Mouse (Mus musculus): ENCODE measurements around the gene Spata33.
"Not testable (repeated sequence)": the region's sequence is repeated elsewhere in the genome, so short reads cannot be mapped to it uniquely, and the experiment has no call there.

The Spata33 gene

DNA sequence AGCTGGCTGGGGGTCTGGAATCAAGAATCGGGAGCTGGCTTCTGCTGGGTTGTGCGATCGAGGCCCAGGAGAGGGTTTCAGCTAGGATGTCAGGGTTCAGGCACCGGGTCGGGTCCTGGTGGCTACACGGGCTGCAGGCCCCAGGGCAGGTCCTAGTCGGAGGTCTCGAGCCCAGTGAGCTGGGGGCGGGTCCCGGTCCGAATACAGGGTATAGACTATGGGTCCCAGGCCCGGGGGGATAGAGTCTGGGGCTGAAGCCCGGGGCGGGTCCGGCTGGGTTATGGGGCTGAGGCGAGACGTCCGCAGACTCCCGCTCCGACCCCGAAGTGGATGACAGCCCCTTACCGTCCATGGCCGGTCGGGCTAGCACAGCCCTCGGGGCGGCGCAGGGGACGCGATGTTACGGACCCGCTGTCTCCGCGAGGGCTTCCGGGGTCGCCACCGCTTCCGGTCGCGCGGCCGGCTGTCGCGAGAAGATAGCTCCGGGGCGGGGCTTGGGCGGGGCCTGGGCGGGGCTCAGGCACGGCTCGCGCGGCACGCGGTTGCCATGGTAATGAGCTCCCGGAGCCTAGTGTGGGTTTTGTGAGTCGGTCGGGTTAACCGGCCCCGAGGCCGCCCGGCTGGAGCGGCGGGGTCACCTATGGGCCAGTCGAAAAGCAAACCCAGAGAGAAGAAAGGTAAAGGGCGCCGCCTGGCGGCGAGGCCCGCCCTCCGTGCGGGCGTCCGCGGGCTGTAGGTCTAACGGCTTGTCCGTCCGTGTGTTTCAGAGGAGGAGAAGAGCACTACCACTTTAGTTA is at the start of gene Spata33, which contains the start of gene Chmp1a:
Spata33 (plus strand) TSS at position 512 of the 797 bp plus-strand sequence.
Chmp1a (minus strand) TSS at position 443 of the 797 bp plus-strand sequence.
- peak; percentile 98 for DNase-seq (ENCODE audit: inconsistent ontology term)

DNA sequence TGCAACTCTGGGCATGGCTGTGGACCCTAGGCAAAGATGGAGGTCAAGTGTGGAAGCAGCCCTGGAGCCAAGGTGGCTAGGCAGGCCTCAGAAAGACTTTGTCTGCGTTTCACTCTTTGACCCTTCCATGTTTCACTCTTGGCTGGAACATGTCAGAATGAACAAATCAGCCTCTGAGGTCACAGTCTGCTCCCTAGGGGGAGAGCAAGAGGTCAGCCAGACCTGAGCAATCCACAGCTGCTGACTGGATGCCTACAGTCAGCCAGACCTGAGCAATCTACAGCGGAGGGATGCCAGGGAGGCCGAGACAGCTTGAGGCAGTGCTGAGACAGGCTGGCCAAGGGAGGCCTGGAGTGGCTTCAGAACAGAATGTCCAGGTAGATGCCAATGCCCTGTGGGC is 31.2 kb upstream of the Spata33 start:
- no peak for DNase-seq (ENCODE audit: inconsistent ontology term)

DNA sequence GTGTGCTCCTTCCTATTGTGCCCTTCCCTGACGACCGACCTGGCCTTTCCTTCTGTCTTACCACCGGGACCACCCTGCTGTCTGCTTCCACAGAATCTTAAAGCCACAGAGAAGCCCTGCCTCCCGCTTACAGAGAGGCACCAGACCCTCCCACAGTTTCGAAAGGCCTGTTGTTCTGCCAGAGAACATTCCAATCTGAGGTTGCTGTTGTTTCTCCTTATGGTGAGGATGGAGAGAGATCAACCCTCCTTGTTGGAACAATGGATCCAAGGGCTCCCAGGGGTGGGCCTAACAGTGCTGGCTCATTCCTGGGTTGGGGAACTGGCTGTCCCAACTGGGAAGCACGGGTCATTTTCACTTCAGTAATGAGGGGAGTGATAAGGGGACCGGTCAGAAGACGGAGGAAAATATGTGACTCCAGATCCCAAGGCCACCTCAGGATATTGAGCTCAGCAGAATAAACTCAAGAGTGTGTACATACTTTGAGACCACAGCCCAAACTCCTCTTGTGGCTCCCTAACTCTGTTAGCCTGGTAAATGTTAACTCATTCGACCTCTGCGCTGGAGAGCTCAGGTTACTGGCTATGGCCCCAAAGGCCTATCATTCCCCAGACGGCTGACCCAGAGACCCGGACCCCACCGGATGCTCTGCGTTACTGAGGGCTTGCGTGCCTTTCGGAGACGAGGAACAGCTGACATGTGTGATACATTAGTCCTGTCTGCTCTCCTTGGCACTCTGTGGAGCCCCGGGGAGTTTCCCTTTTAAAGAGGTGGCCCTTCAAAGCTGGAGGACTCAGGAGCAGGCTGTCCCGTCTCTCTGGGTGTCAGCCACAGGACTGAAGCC is 26.8 kb upstream of the Spata33 start, which contains the start of gene Dpep1:
Dpep1 (plus strand) TSS at position 677 of the 844 bp plus-strand sequence.
- DNase-seq (ENCODE audit: inconsistent ontology term): no peak

DNA sequence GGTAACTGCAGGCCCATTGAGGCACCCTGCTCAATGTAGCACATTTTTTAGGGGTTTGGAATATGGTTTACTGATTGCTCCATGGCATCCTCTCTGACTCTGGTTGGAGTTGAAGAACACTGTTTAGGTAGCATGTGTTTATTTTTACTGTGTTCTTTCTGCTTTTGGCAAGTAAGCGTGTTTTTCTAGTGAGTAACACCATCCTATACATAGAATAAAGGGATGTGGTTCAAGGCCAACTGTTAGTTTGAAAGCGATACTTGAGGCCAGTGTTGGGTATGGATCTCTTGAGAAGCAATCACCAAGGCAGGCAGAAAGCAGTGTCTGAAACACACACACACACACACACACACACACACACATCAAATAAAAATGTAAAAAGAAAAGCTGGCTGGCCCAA is 24.6 kb upstream of the Spata33 start:
- no peak for DNase-seq (ENCODE audit: inconsistent ontology term)

DNA sequence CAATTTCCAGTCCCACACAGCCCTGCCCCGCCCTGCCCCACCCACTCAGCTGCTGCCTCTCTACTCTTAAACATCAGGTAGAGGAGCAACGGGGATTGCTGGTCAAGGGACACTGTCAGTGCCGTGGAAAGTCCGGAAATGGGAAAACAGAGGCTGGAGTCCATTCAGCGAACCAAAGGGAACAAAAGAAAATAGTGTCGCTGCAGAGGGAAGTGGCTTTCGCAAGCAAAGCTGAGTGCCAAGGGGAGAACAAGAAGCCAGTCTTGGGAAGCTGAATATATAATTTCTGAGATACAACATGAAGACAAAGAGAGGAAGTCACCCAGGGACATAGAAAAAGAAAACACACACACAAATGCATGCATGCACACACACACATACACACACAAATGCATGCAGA is 23.8 kb upstream of the Spata33 start:
- DNase-seq (ENCODE audit: inconsistent ontology term): no peak

DNA sequence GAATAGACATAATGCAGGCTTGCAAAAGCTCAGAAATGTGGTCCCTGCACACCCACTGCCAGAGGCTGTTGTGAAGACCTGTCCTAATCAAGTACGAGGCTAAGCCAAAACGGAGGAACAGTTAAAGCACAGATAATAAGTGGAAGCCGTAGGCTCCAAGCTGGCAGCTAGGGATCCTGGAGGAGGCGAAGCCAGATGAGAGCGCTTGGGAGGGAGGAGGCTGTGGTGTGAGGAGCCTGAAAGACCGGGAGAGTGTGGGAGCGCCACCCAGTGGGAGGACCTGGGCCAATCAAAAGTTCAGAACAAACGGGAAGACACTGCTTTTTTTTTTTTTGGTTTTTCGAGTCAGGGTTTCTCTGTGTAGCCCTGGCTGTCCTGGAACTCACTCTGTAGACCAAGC is 22.0 kb upstream of the Spata33 start:
- DNase-seq (ENCODE audit: inconsistent ontology term): peak; percentile 84

DNA sequence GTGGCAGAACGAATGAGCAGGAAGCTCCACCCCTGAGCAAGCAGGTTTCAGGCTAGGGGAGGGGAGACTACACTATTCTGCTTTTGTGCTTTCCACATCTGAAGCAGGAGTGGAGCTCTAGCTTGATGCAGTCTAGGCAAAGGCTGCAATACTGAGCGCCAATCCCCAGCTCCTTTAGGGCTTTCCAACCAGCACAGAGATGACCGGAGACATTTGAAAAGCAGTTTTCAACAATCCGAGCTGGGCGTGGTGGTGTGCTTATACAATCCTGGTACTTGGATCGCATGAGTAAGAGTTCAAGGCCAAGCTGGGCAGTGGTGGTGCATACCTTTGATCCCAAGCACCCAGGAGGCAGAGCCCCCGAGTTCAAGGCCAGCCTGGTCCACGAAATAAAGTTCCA is 20.7 kb upstream of the Spata33 start:
- no peak for DNase-seq (ENCODE audit: inconsistent ontology term)

DNA sequence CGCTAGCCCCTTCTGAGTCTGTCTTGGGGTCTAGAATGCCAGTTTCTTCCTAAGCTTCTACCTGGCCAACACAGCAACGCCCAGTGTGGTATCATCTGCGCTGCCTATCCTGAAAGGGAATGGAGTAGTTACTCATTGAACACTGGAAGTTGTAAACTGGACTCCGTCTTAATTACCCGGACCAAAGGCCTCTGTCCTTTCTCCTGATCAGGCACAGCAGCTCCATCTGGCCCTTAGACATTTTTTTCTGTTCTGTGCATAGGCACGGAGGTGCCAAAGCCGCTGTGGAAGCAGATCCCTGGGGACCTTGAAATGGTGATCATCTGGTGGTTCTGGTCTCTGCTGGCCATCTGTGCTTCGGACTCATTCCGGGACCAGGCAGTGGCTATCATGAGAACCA is 18.9 kb upstream of the Spata33 start:
- DNase-seq (ENCODE audit: inconsistent ontology term): no peak

DNA sequence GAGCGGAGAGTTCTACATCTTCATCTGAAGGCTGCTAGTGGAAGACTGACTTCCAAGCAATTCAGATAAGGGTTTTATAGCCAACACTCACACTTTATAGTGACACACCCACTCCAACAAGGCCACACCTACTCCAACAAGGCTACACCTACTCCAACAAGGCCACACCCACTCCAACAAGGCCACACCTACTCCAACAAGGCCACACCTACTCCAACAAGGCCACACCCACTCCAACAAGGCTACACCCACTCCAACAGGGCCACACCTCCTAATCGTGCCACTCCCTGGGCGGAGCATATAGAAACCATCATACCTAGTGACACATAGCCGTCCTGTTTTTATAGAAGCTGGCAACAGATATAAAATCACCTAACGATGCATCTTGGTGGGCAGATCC is 15.6 kb upstream of the Spata33 start:
- not testable (repeated sequence) for DNase-seq (ENCODE audit: inconsistent ontology term)

DNA sequence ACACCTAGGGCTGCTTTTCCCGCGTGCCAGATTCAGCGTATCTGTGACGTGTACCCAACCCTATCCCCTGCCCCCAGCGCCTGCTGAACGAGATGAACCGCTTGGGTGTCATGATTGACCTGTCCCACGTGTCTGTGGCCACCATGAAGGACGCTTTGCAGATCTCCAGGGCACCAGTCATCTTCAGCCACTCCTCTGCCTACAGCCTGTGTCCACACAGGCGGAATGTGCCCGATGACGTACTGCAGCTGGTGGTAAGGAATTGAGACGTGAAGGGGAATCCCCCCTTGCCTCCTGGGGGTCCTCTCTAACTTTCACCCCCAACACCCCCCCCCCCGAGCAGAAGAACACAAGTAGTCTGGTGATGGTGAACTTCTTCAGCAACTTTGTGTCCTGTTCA is 12.8 kb upstream of the Spata33 start:
- DNase-seq (ENCODE audit: inconsistent ontology term): no peak

DNA sequence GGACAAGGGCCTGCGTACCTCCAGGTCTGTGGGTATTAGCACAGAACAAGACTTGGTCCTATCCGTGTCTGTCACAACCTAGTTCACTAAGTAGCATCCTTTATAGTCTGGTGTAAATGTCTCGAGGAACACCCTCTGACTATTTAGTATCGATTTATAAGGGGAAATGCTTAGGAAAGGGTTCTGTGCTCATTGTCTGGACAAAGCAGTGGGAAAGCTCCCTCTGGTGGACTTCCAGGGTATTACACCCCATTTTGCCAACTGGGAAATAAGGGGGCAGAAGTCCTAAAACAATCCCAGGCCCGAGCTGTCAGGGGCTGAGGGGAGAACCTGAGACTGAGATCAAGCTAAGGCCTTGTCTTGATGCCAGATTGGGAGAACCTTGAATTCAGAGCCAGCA is 10.3 kb upstream of the Spata33 start:
- DNase-seq (ENCODE audit: inconsistent ontology term): peak; percentile 54

DNA sequence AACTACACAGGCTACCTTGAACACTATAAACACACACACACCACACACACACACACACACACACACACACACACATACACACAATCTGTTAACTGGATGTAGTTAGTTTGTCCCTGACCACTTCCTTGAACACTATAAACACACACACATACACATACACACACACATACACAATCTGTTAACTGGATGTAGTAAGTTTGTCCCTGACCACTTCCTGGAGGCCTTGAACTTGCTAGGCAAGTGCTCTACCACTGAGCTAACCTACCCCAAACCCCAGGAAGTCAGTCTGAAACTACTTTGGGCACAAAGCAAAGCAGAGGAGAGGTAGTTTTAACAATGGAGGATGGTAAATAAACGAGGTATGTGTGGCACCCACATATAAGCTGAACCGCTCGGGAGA is 9.1 kb upstream of the Spata33 start:
- no peak for DNase-seq (ENCODE audit: inconsistent ontology term)

DNA sequence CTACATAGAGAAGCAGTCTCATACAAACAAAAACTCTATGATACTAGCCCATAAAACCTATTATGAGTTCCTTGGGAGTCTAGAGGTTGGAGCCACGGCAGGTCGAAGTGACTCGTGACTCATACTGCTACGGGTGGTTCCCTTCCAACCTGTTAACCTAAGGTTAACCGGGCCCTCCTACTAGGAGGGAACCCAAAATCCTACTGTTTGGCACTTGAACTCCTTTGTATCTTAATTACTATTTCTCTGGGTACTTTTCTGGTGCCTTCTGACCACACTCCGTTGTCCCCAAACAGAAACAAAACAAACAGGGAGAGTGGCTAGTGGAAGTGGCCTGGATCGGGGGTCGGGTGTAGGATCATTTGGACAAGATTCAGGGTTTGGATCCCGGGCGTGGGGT is 756 bp upstream of the Spata33 start:
- DNase-seq (ENCODE audit: inconsistent ontology term): peak; percentile 16

DNA sequence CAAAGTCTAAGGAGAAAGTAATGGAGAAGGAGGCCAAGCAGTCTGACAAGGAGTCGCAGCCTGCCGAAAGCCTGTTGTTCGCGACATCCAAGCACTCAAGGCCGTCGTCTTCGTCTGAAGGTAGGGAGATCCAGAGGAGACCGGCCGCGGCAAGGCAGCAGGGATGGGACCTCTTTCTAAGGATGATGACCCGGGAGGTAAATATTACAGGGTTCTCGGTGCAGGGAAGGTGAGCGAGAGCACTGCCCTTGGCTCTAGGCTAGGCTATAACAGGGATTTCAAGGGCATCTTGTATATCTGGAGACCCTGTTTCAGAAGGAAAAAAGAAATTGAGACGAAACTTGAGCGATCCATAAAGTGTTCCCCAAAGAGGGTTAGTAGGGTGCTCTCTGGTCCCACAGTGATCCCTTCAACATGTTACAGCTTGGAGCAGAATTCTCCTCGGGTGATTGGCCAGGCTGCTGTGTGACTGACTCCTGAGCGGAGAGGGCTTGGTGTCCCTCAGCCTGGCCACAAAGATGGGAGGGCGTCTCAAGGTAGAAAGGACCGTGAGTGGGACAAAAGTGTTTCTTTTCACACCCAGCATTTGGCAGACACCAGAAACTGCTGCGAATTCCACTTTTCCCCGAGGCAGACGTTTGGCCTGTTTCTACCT is 613 bp downstream of the Spata33 start:
- DNase-seq (ENCODE audit: inconsistent ontology term): peak; percentile 32

DNA sequence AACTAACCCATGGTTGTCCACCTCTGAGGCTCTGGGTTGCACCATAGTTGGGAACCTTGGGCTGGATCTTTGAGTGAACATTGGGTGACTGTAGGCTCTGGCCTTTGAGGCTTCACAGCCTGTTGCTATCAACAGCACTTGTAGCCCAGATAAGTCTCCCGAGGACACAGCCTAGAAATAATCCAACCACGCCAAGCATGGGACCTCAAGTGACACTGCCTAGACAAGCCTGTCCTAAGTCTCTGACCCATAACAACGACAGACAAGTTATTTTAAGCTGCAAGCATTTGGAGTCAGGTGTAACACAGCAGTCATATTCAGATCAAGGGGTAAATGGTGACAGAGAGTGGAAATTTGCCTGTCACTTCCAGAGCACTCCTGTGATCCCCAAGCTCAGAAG is 2.8 kb downstream of the Spata33 start:
- no peak for DNase-seq (ENCODE audit: inconsistent ontology term)

DNA sequence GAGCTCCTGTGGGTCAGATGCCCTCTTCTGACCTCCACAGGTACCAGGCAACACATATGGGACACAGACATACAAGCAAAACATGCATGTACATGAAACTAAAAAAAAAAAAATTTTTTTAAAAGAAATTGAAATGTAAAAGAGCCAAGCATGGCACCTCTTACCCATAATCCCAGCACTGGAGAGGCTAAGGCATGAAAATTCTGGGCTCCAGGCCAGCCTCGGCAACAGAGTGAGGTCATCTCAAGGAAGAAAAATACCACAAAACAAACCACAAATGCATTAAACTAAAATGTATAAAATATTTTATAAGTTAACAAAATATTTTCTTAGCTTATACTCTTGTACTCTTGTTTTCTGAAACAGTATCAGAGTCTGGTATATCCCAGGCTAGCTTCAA is 8.3 kb downstream of the Spata33 start:
- no peak for DNase-seq (ENCODE audit: inconsistent ontology term)

DNA sequence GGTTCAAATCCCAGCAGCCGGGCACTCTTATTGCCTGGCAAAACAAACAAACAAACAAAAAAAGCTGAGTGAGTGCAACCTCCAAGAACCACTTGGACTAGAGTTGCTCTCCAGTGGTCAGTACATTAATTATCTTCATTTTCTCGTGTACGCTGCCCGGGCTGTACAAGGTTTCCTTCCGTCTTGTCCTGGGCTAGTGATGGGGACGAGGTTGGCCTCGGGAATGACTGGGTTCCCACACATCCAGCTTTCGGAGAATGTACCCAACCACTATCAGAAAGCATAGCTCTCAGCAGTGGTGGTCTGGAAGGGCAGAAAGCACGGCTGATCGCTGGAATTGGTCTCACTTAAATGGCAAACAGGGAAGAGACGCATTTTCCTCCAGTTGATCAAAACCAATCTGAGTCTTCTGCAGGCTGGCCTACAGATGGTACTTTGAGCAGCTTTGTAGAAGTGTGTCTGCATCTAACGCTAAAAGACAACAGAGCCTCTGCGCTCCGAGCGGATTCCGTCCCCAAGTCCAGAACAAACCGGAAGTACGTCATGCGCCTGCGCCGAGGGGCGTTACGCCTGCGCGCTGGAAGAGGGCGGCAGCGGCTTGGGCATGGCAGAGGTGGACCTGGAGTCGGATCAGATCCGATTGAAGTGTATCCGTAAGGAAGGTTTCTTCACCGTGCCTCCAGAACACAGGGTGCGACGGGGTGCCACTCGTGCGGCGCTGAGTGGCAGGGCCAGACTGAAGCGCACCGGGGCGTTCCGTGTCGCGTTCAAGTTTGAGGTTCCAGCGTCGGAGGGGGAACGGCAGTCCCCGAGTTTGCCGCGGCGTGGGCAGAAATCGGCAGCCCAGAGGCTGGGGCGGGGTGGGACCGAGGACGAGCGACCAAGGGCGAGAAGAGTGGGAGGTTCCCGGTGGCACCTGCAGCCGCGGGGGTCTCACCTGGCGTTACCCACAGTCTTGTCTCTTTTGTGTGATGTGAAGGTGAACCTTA is 11.9 kb downstream of the Spata33 start, which contains the start of gene Cdk10:
Cdk10 (plus strand) TSS at position 565 of the 989 bp plus-strand sequence.
- DNase-seq (ENCODE audit: inconsistent ontology term): peak; percentile 88

DNA sequence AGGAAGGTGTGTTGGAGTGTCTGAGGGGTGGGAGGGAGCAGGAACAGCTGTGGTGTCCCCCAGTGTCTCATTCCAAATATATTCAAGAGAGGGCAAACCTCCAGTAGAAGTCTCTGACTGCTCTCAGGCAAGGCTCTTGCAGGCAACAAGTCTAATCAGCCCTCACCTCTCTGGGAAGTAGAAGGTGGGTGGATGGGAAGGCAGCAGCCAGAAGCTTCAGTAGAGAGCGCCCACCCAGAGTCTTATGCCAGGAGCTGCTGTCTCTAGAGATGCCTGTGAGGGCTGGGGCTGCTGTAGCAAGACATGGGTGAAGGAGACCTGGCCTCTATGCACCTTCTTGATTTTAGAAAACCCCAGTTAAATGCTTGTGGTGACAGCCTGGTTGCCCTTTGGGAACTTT is 15.8 kb downstream of the Spata33 start:
- DNase-seq (ENCODE audit: inconsistent ontology term): no peak

DNA sequence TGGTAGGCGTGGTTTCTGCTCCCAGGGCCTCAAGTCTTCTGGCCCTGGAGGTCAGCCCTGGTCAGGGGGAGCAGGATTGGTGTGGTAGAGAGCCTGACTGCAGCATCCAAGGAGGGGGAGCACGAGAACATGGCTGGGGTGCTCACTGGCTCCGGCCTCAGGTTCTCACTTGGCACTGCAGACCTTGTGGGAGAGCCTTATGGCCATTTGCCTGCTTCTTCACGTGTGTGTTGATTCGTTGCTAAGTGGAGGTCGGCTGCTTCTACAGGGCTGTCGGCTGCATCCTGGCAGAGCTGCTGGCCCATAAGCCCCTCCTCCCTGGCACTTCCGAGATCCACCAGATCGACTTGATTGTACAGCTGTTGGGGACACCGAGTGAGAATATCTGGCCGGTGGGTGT is 17.7 kb downstream of the Spata33 start:
- not testable (repeated sequence) for DNase-seq (ENCODE audit: inconsistent ontology term)

DNA sequence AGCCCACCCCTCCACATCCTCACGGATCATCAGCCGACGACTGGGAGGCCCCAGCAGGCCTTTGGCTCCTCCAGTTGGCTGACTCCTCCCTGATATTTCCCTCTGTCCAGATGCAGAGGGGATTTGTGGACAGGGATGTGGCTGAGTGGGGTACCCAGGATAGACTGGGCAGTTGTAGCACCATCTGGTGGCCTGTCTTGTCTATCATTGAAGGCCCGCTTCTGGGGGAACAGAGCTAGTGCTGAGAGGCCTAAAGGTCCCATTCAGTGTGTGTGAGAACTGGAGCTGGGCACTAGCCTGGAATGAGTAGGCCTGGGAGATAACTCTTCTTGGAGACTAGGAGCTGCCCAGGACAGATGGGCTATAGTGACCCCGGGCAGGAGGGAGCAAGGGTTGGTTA is 19.1 kb downstream of the Spata33 start:
- DNase-seq (ENCODE audit: inconsistent ontology term): no peak

DNA sequence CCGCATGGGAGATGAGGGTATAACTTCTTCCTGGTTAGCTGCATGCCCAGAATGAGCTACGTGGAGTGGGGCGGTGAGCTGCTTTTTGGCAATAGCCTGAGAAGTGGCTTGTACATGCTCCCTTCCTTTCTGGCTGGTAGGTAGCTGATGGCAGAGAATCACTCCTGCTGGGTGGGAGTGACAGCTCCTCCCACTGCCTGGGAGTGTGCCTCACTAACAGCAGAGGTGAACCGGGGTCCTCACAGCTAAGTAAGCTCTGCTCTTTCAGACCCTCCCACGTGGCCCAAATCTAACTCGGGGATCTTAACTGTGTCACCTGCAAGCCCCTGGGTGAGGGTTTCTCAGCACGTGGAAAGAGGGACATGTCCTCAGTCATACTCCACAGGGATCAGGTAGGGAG is 19.9 kb downstream of the Spata33 start:
- no peak for DNase-seq (ENCODE audit: inconsistent ontology term)
